Mouse (Mus musculus): ENCODE measurements at regions not wholly inside any gene's neighbourhood (a gene's known extent, or its start where the extent isn't known, plus 50 kb on each side); places are given as distances from the start of the nearest gene placed in this dataset.

DNA sequence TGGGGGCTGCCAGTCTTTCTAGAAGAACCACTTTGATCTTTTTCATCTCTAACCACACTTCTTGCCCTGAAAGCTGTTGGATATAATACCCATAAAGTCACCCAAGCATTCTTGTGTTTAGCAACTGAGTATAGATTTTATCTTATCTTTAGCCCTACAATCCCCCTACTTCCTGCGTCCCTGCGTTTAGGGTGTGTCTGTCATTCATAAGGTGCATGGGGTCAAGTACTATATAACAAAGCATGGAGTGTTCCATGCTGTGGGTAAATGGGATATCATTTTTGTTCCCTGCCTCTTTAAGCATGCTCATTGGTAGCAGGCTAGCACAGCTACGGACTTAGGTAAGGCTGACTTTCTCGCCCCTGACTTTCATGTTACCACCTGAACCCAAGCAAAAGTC, 122.5 kb upstream of the Twist2 start:
- no peak for TF ChIP-seq CTCF (IDR thresholded peaks at IDR 0.05; ENCODE audit: extremely low read depth, insufficient read depth, insufficient read length, insufficient replicate concordance)
- TF ChIP-seq POLR2A (IDR thresholded peaks at IDR 0.05; ENCODE audit: low read depth, low read length), result no peak
